Mouse (Mus musculus) retina, postnatal 1 day (tissue): Measurements from ENCODE around the gene Foxo1.

Source experiments
- DNase-seq: peaks from one replicate; pipeline ENCODE4 v3.0.0-alpha.2; 2012

The Foxo1 gene

GRCm38 (mm10) chr3:52267652-52268486, at the start of gene Foxo1:
Gene Foxo1, plus strand, starts transcription at chr3:52268336.
- DNase-seq = peak; percentile 94

GRCm38 (mm10) chr3:52218864-52219263, 49.3 kb upstream of the Foxo1 start:
- peak; percentile 24 for DNase-seq

- no peak for DNase-seq
Measured at GRCm38 (mm10) chr3:52221082-52221481, 47.1 kb upstream of the Foxo1 start.

DNA sequence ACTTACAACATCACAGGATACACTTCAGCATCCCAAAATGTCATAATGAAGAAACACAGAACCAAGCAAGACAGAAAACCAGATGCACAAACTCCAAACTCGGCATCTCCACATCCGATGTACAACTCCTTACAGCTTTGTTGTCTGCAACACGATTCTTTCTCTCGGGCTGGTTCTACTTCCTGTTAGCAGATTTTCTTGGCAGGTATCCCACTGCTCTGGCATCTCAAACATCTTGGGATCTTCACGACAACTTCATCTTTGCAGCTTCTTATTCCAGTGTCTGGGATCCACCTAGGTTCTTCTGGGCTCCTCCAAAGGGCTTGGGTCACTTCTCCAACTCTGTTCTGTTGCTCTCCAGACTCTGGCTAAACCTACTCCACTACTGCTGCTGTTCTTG, 46.2 kb upstream of the Foxo1 start:
- DNase-seq = no peak

DNA sequence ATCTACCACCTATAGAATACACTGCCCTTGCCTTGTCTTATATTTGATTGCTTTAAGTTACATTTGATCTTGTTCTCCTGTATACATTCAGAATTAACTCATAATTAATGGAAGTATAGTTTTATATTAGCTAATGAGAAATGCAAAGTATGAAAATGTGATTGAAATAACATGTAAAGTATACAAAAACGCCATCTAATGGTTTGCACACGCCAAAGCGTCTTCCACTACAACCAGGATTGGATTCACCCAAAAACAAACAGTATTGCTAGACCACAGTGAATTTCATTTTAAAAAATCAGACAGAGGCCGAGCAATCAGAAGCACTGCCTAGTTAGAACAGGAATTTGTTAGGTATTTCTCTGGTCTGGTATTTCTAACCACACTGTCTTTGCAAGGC, 31.6 kb upstream of the Foxo1 start:
- no peak for DNase-seq

- DNase-seq = no peak
Measured at GRCm38 (mm10) chr3:52237136-52237535, 31.0 kb upstream of the Foxo1 start.

- no peak for DNase-seq
Measured at GRCm38 (mm10) chr3:52241062-52241461, 27.1 kb upstream of the Foxo1 start.

DNA sequence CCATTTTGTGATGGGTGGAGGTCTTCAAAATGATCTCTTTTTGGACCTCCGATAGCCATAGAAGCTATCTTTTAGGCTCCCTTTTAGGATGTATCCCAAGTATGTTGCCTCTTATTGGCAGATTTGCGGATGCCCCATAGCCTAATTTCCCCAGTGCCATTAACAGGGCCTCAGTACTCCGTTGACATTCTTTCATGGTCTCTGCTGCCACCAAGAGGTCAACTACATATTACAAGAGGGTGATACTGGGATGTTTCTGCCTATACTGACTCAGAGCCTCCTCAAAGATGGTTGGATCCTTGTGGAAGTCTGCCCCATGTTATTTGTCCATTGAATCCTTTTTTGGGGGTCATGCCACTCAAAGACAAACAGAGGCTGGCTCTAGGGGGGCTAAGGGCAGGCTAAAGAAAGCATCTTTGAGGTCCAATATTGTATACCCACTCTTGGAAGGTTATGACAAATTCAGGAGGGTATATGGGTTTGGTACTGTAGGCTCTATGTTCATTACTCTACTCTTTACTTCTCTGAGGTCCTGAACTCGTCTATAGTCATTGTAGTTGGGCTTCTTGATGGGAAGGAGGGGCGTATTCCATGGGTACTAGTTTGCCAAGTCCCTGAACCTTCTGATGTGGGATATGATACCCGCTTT, 25.6 kb upstream of the Foxo1 start:
- DNase-seq = peak; percentile 89

DNA sequence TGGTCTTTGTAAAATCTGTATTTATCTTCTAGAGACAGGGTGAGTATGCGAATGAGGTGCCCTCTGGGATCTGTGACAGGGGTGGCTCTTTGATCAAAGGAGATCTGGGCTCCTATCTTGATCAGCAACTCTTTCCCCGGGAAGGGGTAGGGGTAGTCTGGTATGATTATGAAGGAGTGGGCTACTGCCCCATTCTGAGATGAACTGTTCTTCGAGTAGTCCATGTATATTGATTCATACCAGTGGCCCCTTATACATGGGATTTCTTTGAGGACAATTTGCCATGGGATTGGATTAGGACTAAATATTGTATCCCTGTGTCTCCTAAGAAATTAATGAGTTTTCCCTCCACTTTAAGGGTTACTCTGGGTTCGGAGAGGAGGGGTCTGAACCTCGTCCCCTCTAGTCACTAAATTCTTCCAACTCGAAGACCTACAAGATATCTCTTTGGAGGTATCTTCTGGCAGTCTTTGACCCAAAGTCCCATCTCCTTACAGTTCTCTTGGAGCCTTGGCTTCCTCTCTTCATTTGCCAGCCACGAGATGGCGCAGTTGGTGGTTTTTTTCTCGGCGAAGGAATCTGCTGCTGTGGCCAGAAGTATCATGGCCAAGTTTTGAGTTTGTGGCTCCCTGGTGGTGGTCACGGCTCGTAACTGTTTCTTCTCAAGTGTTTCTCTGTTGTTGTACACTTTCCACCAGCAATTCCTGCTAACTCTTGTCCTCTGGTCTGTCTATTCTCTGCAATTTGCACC, 24.7 kb upstream of the Foxo1 start:
- DNase-seq = peak; percentile 67

GRCm38 (mm10) chr3:52245996-52246830, 21.9 kb upstream of the Foxo1 start:
- DNase-seq = peak; percentile 28

DNA sequence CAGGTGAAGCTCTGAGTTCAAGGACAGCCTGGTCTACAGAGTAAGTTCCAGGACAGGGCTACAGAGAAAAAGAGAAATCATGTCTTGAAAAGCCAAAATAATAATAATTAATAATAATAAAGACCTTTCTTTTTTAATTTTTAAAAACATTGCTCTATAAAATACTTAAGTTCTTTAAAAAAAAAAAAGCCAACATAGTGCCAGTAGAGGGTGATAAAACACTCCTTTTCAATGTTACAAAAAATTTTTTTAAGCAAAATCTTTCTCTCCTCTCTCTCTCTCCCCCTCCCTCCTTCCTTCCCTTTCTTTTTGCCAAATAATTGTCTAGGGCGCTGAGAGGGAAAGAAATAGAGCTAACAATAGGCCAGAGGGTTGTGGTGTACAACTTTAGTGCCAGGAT, 17.0 kb upstream of the Foxo1 start:
- no peak for DNase-seq

DNA sequence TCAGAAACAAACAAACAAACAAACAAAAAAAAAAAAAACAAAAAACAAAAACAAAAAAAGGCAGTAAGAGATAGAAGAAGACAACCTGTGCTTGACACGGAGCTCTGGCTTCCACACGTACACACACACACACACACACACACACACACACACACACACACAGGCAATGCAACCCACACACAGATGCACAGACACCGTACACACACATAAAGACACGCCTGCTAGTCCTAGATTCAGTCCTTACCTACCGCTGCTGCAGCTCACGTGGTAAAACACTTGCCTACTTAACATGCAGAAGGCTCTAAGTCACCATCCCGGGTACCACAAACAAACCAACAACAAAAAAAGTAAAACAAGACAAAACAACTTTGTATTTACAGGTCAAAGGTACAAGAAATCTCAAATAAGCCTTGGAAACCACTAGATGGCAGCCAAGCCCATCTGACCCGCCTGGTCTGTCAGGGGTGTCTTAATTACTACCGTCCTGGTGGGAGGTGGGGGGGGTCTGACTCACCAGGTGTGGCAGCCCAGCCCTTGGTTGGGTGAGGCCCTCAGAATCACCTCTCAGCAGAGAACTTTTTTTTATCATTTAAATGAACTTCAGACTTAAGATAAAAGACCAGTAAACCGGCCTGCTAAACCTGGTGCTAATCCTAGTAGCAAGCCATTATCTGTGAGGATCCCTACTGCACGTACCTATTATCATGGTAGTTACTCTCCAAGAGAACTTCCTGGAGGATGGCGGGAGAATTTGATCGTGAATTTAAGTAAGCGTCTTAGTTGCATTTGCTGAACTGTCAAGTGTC, 14.3 kb upstream of the Foxo1 start:
- DNase-seq = peak; percentile 60

GRCm38 (mm10) chr3:52254496-52254895, 13.6 kb upstream of the Foxo1 start:
- DNase-seq = no peak

DNA sequence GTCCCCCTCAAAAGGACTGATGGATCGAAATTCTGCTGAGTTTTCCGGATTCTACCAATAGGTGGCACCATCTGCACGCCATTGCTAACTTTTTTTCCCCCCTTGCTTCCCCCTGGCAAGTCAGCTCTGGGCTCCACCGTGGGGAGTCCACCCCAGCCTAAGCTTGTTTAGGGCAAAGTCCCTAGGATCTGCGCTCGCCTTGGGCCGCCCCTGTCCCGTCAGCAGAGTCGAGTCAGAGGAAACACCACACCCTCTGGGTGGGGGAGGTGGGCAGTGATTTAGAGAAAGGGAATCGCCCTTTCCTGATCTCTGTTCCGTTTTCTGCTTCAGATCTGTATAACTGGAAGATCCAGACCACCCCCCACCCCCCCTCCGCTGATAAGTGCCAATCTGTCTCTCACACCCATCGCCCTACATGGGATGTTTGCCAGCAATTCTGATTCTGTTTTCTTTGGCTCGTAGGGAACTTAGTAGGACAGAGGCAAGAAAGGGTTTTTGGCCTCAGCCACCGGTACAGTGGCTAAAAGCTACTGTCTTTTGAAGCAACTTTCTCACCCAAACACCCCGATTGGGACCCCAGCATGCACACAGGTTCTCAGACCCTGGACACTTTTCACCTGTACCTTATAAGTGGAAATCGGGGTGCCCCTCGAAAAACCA, 10.2 kb upstream of the Foxo1 start:
- peak; percentile 78 for DNase-seq

DNA sequence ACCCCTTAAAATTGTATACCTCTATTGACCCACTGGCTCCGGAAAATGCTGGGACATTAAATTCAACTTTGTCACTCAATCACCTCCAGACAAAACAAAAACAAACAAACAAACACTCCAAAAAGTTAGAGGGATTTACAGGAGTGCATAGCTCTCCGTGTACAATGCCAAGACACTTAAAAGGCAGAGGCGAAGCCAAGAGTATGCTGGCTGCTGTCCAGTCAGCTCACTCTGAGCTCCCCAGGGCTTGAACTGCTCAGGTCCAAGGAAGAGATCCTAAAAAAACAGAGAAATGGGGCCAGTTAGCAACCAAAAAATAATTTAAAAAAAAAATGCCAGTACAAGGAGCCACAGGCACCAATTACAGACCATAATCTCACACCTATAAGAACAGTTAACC, 9.6 kb upstream of the Foxo1 start:
- no peak for DNase-seq

DNA sequence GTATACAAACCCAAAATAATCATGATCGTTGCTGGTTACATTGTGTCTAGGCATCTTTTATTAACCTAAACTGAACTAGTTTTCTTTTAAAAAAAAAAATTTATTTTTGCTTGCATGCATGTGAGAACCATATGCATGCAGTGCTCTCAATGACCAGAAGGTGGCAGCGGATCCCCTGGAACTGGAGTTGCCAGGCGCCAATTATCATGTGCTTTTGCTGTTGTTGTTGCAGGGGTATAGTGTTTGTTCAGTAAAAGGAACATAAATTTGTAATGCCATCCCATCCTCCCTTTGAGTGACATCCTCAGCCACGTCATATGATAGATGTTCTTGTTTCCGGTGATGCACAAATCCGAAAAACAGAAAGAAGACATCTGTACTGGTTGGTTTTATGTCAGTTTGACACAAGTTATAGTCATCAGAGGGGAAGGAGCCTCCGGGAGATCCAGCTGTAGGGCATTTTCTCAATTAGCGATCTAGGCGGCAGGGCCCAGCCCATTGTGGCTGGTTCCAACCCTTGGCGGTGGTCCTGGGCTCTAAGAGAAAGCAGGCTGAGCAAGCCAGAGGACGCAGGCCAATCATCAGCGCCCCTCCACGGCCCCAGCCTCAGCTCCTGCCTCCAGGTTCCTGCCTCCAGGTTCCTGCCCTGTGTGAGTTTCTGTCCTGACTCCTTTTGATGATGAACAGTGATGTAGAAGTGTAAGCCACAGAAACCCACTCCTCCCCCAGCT, 5.5 kb upstream of the Foxo1 start:
- DNase-seq = peak; percentile 83

DNA sequence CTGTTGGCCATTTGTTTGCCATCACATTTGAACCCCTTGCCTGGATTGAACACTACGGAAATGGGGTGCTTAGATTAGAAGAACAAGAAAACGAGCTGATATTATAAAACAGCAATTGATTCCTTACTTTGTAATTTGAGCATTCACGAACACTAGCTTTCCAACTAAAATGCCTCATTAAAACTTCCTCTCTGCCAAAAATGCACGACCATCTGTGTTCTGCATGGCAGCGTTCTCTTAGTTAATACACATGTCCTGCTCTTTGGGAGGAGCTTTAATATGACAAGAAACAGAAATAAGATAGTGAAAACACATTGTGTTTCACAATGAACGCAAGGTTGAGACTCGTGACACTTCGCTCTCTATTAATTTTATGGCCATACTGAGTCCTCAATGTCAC, 3.8 kb upstream of the Foxo1 start:
- no peak for DNase-seq

DNA sequence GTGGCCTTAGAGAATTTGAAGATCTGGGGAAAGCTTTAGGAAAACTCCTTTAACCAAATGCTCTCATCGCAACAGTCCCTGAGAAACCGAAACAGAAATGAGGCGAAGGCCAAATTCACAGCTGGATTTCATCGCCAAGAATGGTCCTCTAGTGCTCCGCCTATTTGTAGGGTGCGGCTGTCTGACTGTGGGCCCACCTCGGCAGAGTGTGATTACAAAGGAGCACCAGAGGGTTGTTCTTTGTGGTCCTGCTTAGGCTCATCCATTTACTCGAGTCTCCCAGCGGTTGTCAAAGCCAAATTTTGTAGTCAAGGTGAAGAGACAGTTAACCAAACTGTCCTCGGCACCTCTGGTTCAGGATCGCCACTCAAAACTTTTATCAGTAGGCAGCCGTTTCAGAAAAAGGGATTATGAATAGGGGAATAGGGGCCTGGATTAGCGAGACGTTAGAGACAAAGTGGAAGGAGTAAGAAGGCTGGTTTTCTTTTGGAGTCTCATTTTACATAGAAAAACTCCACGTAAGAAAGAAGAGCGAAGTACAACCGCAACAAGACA, 1.5 kb upstream of the Foxo1 start:
- no peak for DNase-seq

DNA sequence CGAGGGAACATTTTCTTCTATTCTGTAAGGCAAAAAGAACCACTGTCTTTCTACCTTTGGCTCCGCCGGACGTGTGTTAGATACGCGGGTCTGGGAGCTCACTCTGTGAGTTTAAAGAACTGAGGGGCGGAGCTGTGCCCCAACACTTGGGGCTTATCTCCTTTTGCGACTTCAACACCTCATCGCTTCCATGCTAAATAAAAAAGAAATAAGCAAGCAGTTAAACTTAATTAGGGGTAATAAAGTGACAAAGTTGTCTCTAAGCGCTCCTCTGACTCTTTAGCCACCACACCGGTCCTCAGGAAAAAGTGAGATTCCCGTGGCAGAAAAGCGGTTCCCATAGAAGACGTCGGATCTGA, 864 bp upstream of the Foxo1 start:
- no peak for DNase-seq

DNA sequence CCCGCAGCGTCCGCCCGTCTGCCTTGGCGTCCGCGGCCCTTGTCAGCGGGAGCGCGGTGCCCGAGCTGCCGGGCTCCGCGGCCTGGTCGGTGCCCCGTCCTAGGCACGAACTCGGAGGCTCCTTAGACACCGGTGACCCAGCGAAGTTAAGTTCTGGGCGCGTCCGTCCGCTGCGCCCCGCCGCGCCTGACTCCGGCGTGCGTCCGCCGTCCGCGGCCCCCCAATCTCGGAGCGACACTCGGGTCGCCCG, 276 bp downstream of the Foxo1 start:
- DNase-seq = no peak
